Mouse (Mus musculus): ENCODE measurements around the gene Ddx51.

Ddx51 gene

DNA sequence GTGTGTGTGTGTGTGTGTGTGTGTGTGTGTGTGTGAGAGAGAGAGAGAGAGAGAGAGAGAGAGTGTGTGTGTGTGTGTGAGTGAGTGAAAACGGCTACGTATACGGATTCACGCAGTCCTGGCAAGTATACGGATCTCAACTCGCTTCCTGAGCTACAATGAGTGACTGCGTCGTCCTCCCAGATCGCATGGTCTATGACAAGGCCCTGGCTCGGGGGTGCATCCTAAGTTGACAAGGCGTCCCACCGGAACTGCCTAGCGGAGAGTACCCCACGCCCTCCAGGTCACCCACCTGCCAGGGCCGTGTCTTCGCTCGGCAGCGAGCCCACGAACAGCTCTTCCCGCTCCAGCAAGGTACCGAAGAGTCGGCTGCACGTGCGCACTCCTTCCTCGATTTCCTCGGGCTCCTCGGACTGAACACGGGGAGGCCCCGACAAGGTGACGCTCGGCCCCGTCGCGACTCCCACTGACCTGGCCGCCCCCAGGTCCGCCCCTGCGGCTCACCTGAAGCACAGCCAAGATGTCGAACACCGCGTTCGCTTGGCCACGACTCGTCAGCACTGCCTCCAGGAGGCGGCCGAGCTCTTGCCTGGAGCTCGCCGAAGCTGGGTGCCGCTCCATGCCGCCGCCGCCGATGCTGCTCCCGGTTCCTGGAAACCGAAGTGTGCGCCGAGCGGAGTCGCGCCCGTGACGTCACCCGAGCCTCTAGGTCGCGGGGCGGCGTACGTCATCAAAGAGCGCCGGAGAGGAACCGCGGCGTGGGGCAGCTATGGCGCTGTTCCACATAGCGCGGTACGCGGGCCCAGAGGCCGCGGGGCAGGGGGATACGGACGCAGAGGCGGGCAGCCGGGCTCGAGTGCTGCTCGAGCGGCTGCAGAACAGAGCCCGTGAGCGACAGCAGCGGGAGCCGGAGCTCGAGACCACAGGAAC, at the start of gene Ddx51, which contains the start of gene Noc4l:
TSS of gene Ddx51 (plus strand) at position 733 of the 930 bp plus-strand sequence.
TSS of gene Noc4l (minus strand) at position 699 of the 930 bp plus-strand sequence.
- peak; percentile 82 for DNase-seq (ENCODE audit: low spot score)

GRCm38 (mm10) chr5:110604311-110604710, 48.9 kb upstream of the Ddx51 start:
- DNase-seq (ENCODE audit: low spot score): no peak

DNA sequence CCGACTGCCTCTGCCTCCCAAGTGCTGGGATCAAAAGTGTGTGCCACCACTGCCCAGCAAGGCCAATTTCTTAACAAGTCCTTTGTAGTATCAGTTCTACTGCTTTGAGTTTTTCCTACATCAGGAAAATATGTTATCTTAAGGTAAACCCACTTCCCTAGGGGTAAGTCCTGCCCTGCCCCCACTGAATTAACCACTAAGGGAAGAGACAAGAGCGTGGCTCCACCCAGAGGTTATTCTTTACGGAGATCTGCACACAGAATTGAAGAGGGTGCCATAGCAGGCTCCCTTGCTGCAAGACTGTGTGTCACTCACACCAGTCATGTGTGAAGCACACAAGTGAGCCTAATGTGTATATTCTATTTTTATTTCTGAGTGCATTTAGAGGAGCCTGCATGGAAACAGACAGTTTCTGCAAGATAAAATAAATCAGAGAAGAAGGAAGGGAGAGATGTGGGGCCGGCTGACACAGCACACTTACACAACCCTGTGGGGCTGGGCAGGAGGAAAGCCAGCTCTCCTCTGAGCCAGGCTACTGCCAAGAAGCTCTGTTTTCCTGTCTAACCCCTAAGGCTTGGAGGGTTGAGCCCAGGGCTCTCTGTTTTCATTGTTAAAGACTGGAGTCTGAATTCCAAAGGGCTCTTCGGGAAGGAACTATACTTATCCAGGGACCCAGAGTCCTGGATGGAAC, 47.6 kb upstream of the Ddx51 start:
- no peak for DNase-seq (ENCODE audit: low spot score)

- DNase-seq (ENCODE audit: low spot score): no peak
These were observed 45.5 kb upstream of the Ddx51 start for GRCm38 (mm10) chr5:110607767-110608166.

DNA sequence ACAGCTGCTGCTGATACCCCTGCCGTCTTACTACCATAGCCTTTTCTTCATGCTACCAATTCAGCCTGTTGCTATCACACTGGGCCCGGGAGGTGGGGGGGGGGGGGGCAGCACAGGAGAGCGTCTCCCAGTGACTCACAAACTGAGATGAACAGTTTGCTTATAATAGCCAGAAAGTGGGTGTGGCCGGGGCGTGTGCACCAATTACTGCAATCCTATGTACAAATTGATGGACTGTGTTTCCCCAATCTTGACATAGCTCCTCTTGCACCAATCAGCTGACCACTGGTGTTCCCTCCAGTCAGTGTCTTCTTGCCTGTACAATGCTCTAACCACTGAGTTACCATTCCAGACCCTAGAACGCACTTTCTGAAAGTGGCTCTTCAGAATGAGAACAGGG, 44.9 kb upstream of the Ddx51 start:
- DNase-seq (ENCODE audit: low spot score): no peak

DNA sequence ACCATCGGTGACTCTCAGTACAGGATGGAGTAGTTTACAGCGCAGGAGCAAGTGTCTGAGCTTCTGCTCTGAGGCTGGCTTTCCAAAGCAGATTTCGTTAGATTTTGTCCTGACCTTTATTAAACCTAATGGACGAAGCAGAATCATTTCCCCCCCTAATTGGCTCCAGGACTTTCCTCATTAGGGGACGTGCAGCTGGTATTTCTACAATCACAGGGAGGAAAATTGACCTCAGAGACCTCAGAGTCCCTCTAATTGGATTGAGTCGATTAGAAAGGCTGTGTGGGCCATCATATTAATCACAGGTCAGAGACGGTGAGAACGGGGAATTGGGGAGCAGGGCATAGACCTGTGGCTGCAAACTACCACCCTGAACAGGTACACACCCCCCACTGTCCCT, 44.3 kb upstream of the Ddx51 start:
- no peak for DNase-seq (ENCODE audit: low spot score)

DNA sequence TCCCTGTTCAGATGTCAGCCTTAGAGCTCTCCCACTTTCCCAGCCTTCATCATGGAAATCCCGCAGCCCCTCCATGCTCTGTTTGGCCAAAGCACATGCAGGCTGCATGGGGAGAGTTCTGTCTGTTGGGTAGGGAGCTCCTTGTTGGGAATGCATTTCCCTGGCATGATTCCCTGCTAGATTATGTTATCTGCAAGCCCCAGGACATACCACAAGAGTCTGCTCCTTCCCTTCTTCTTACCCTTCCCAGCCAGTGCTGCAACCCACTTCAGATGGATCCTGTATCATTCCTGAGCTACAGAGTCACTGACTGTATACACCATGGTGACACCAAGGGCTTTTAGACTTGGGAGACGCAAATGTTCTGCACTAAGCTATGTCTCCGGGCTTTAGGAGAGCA, 43.8 kb upstream of the Ddx51 start:
- no peak for DNase-seq (ENCODE audit: low spot score)

- no peak for DNase-seq (ENCODE audit: low spot score)
These were observed 43.4 kb upstream of the Ddx51 start for GRCm38 (mm10) chr5:110609868-110610267.

GRCm38 (mm10) chr5:110610484-110610883, 42.8 kb upstream of the Ddx51 start:
- no peak for DNase-seq (ENCODE audit: low spot score)

DNA sequence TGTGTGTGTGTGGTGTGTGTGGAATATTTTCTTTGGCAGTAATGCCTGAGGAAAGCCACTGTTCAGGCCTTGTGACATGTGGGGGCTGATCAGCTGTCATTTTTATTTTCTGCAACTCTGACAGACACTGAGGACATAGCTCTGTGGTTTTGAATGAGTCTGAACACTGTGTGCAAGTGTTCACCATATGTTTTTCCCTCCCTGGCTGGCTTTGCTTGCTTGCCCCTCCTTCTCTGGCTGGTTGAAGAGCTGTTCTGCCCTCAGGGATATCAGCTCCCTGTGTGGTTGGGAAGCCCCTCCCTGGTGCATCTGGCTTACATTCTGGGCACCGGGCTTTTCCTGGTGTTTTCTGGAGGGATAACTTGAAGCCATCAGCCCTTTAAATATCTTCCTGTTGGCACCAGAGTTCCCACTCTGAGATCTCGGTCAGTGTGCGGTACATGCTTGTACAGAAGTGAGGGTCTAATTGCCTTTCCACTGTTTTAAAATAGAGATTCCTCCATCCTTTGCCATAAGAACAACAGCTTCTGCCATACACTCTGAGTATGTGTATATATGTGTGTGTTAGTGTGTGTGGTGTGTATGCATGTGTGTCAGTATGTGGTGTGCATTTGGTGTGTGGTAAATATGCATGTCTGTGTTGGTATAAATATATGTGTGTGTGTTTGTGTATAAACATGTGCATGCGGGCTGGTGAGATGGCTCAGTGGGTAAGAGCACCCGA, 41.7 kb upstream of the Ddx51 start:
- peak; percentile 52 for DNase-seq (ENCODE audit: low spot score)

GRCm38 (mm10) chr5:110619226-110619625, 34.0 kb upstream of the Ddx51 start:
- DNase-seq (ENCODE audit: low spot score): no peak

- no peak for DNase-seq (ENCODE audit: low spot score)
These were observed 28.9 kb upstream of the Ddx51 start for GRCm38 (mm10) chr5:110624319-110624718.

- no peak for DNase-seq (ENCODE audit: low spot score)
These were observed 25.9 kb upstream of the Ddx51 start for GRCm38 (mm10) chr5:110627351-110627750.

DNA sequence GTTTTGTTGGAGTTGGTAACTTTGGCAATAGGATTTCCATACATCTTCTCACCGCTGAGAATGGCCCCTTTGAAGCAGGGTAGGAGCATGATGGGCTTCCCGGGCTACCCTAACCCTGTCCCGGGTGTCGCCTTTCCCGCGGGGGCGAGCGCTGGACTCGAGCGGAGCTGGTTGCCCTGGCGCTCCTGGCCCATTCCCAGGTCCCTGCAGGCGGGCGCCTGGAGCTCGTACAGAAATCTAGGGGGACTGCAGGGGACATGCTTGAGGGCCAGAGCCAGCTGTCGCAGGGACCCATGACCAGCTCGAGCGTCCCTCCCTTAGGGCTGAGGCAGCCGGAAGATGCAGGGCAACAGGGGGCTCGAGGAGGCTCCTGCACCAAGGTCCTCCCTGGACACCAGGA, 25.1 kb upstream of the Ddx51 start:
- DNase-seq (ENCODE audit: low spot score): no peak

GRCm38 (mm10) chr5:110629525-110630120, 23.6 kb upstream of the Ddx51 start:
- no peak for DNase-seq (ENCODE audit: low spot score)

- no peak for DNase-seq (ENCODE audit: low spot score)
These were observed 17.1 kb upstream of the Ddx51 start for GRCm38 (mm10) chr5:110635951-110636707.

- DNase-seq (ENCODE audit: low spot score): no peak
These were observed 14.8 kb upstream of the Ddx51 start for GRCm38 (mm10) chr5:110638306-110639074.

- DNase-seq (ENCODE audit: low spot score): peak; percentile 76
These were observed 13.8 kb upstream of the Ddx51 start for GRCm38 (mm10) chr5:110639459-110639858.

- DNase-seq (ENCODE audit: low spot score): no peak
These were observed 6.9 kb upstream of the Ddx51 start for GRCm38 (mm10) chr5:110646377-110646776.

DNA sequence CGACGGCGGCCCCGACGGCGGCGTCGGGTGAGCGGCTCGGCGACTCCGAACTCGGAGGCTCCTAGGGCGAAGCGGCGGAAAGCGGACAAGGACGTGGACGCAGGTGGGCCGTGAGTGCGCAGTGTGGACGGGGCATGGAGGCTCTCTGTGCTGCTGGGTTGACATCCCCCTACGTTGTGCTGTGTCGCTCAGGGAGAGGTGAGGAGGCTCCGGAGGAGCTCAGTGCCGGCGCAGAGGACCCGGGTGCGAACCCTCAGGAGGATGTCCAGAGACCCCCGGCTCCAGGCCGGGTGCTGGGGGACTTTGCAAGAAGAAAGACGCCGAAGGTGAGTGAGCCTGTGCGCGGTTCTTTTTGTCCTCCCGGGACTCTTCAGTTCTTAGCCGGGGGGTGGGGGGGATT, 435 bp downstream of the Ddx51 start:
- no peak for DNase-seq (ENCODE audit: low spot score)

DNA sequence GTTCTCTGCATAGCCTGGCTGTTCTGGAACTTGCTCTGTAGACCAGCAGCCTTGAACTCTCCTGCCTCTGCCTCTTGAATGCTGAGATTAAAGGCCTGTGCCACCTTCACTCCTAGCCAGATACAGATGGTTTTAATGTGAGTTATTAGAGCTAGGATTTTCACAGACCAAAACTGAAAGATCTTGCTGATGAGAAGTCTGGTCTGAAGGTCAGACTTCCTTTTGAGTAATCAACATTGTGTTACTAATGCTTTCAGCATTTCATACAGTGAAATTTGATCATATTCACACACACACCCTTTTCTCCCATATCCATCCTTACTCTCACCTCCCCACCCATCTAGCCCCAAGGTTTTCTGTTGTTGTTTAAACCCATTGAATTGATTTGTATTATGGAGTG, 6.4 kb downstream of the Ddx51 start:
- no peak for DNase-seq (ENCODE audit: low spot score)
